Mouse (Mus musculus): ENCODE data around the gene Akap6. TPM values are rescaled to one million over a fixed set of nuclear protein-coding genes. Genes with fewer than 3 reads are reported as not detected.
"Not testable (repeated sequence)": the region's sequence is repeated elsewhere in the genome, so short reads cannot be mapped to it uniquely, and the experiment has no call there.

Gene Akap6
- polyA plus RNA-seq, 1 experiment from 2014 or later, result 13.3 TPM

DNA sequence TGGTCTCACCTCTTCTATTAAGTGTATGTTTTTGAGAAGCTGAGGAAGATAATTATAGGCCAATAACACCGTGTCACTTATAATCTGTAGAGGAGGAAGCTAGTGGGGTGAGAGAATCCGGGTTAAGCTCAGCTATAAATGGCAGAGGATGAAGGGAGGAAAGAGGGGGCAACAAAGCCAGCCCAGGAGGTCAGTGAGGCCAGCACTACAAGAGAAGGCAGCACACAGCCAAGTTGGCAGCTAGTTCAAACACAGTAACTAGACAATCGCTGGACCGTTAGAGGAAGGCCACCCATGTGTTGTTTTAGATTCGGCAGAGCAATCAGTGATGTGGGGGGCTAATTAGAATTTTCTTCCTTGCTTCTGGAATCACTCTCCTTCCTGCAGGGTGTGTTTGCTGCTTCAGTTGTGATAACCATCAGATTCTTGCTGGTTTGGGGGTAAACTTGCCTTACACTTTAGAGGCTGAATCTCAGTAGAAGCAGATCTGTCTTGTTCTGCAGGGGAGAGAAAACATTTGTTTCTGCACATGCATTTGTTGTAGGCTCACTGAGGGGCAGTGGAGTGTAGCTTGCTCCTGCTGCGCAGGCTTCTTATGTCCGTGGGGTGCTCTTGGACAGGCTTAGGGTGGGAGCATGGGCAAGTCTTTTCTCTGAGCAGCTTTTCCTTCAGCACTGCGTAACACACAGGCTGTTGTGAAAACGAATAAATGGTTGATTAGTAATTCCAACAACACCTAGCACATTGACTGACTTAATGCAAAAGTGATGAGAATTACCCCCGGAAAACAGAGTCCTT lies 27.4 kb downstream of the Akap6 start:
- Histone ChIP-seq H3K9ac (ENCODE audit: low read length) (no peak overlapping the region), H3K9me3 (replicated peaks; ENCODE audit: control insufficient read depth, low read length) (no peaks in the 10 kb centered on the region), H3K27me3 (replicated peaks; ENCODE audit: control insufficient read depth, insufficient read depth, low read length) (no peaks in the 10 kb centered on the region), H3K4me2 (ENCODE audit: low read length) (no peak overlapping the region), H3K4me3 (ENCODE audit: low read depth, low read length) (no peak overlapping the region), H3K27ac (ENCODE audit: low read depth, low read length) (no peak overlapping the region), H3K4me1 (ENCODE audit: control insufficient read depth, insufficient read depth, low read length) (peaks cover 5% of the 10 kb centered on the region; the same call in 1 of the 2 replicates), H3K36me3 (ENCODE audit: control insufficient read depth, insufficient read depth, low read length) (no peaks in the 10 kb centered on the region)
- 41% methylated on average over 10 of the region's 10 CpGs for WGBS
- DNase-seq (ENCODE audit: low spot score), result peak; percentile 46
- no peak for ATAC-seq

DNA sequence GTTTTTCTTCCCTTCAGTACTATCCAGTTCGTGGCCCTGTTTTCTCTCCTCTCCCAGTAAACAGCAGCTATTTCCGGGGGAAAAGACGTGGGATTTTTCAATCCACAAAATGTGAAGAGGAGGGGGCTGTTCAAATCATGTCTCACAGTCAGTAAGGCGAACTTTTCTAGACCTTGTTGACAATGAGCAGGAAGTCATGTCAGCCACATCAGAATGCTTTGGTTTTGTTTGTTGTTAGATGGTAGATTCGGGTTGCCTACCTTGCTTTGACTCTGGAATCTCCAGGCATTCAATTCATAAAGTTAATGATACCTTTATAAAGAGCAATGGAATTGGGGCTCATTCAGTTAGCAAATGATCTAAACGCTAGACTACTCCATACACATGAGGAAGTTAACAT lies 30.2 kb downstream of the Akap6 start:
- ATAC-seq, result no peak
- Histone ChIP-seq H3K36me3 (ENCODE audit: control insufficient read depth, insufficient read depth, low read length) (no peaks in the 10 kb centered on the region), H3K9me3 (replicated peaks; ENCODE audit: control insufficient read depth, low read length) (no peaks in the 10 kb centered on the region), H3K4me1 (ENCODE audit: control insufficient read depth, insufficient read depth, low read length) (peaks cover 5% of the 10 kb centered on the region; the same call in 1 of the 2 replicates), H3K27me3 (replicated peaks; ENCODE audit: control insufficient read depth, insufficient read depth, low read length) (no peaks in the 10 kb centered on the region), H3K9ac (ENCODE audit: low read length) (no peak overlapping the region), H3K4me2 (ENCODE audit: low read length) (no peak overlapping the region), H3K4me3 (ENCODE audit: low read depth, low read length) (no peak overlapping the region), H3K27ac (ENCODE audit: low read depth, low read length) (no peak overlapping the region)
- 88% methylated on average over 6 of the region's 6 CpGs for WGBS
- DNase-seq (ENCODE audit: low spot score), result no peak

DNA sequence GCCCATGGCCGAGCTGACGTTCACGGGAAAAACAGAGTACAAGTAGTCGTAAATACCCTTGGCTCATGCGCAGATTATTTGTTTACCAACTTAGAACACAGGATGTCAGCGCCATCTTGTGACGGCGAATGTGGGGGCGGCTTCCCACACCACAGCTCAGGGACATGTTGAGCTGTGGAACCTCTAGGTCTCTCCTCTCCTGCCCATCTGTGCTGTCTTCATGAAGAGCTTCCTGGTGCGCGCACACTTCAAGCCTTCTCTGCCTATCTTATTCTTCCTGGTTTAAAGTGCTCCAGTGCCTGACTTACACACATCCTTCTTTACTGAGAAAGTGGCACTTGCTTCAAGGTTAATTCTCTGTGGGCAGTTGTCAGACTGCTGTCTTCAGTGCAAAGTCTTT lies 36.0 kb downstream of the Akap6 start:
- not testable (repeated sequence) for H3K4me3 ChIP-seq (ENCODE audit: low read depth, low read length); DNase-seq (ENCODE audit: low spot score); H3K4me1 ChIP-seq (ENCODE audit: control insufficient read depth, insufficient read depth, low read length); ATAC-seq; H3K27me3 ChIP-seq (replicated peaks; ENCODE audit: control insufficient read depth, insufficient read depth, low read length); H3K36me3 ChIP-seq (ENCODE audit: control insufficient read depth, insufficient read depth, low read length); H3K9me3 ChIP-seq (replicated peaks; ENCODE audit: control insufficient read depth, low read length); H3K27ac ChIP-seq (ENCODE audit: low read depth, low read length); H3K4me2 ChIP-seq (ENCODE audit: low read length); H3K9ac ChIP-seq (ENCODE audit: low read length)
- 97% methylated on average over 6 of the region's 11 CpGs for WGBS

DNA sequence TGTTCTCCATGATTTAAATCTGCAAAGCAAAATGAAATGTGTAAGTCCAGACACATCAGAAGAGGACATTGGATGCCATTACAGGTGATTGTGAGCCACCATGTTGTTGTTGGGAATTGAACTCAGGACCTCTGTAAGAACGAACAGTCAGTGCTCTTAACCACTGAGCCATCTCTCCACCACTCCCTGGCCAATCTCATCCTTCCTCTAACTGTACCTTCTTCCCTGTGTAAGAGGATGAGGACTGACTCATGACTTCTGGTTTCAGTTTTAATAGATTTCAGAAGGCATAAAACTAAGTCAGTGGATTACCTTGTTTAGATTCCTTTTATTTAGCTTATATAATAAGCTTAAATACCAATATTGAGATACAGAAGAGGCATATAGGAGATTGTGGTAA lies 38.0 kb downstream of the Akap6 start:
- Histone ChIP-seq H3K36me3 (ENCODE audit: control insufficient read depth, insufficient read depth, low read length) (no peaks in the 10 kb centered on the region), H3K4me2 (ENCODE audit: low read length) (no peak overlapping the region), H3K27ac (ENCODE audit: low read depth, low read length) (no peak overlapping the region), H3K4me3 (ENCODE audit: low read depth, low read length) (no peak overlapping the region), H3K9ac (ENCODE audit: low read length) (no peak overlapping the region), H3K9me3 (replicated peaks; ENCODE audit: control insufficient read depth, low read length) (no peaks in the 10 kb centered on the region), H3K27me3 (replicated peaks; ENCODE audit: control insufficient read depth, insufficient read depth, low read length) (no peaks in the 10 kb centered on the region), H3K4me1 (ENCODE audit: control insufficient read depth, insufficient read depth, low read length) (no peaks in the 10 kb centered on the region)
- ATAC-seq (no peak), DNase-seq (ENCODE audit: low spot score) (no peak)
- WGBS, result 97% methylated on average over 1 of the region's 1 CpGs

DNA sequence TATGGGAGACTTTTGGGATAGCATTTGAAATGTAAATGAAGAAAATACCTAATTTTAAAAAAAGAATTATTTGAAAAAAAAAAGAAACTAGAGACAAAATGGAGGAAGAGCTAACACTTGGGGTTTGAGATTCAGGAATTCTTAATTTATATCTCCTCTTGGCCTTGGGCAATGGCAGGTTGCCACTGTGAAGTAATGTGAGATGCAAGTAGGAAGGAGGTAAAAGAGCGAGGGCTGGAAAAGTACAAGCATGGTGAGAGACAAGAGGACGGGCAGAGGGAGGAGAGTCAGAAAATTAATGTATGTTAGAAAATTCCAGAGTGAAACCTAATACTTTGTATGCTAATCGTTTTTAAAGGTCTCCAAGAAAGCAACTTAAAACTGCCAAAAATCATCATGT lies 40.1 kb downstream of the Akap6 start:
- H3K4me2 ChIP-seq (ENCODE audit: low read length), result no peak overlapping the region
- no peaks in the 10 kb centered on the region for H3K36me3 ChIP-seq (ENCODE audit: control insufficient read depth, insufficient read depth, low read length)
- H3K27ac ChIP-seq (ENCODE audit: low read depth, low read length), result no peak overlapping the region
- H3K4me3 ChIP-seq (ENCODE audit: low read depth, low read length), result no peak overlapping the region
- no peaks in the 10 kb centered on the region for H3K4me1 ChIP-seq (ENCODE audit: control insufficient read depth, insufficient read depth, low read length)
- H3K9me3 ChIP-seq (replicated peaks; ENCODE audit: control insufficient read depth, low read length), result no peaks in the 10 kb centered on the region
- WGBS, result 89% methylated on average over 3 of the region's 3 CpGs
- ATAC-seq (no peak), DNase-seq (ENCODE audit: low spot score) (no peak)
- H3K27me3 ChIP-seq (replicated peaks; ENCODE audit: control insufficient read depth, insufficient read depth, low read length), result no peaks in the 10 kb centered on the region
- no peak overlapping the region for H3K9ac ChIP-seq (ENCODE audit: low read length)

DNA sequence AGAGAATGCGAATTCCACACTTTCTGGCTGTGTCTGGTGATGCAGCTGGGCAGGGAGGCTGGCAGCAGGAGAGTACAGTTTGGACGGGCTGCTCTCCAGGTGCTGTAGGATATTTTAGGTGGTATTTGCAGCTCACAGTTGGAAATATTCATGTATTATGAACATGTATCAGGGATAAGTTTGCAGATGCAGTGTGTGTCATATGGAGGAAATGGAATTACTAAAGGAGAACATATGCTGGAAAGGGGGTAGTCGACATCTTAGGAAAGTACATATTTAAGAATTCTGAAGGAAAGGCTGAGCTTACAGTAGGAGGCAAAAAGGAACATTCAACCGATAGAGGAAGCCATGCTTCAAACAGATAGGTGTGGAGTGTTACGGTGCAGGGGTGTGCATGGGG lies 42.6 kb downstream of the Akap6 start:
- Histone ChIP-seq H3K27ac (ENCODE audit: low read depth, low read length) (no peak overlapping the region), H3K27me3 (replicated peaks; ENCODE audit: control insufficient read depth, insufficient read depth, low read length) (no peaks in the 10 kb centered on the region), H3K36me3 (ENCODE audit: control insufficient read depth, insufficient read depth, low read length) (no peaks in the 10 kb centered on the region), H3K4me2 (ENCODE audit: low read length) (no peak overlapping the region), H3K9me3 (replicated peaks; ENCODE audit: control insufficient read depth, low read length) (no peaks in the 10 kb centered on the region), H3K4me3 (ENCODE audit: low read depth, low read length) (no peak overlapping the region), H3K9ac (ENCODE audit: low read length) (no peak overlapping the region), H3K4me1 (ENCODE audit: control insufficient read depth, insufficient read depth, low read length) (no peaks in the 10 kb centered on the region)
- WGBS, result 90% methylated on average over 5 of the region's 5 CpGs
- ATAC-seq (no peak), DNase-seq (ENCODE audit: low spot score) (no peak)

DNA sequence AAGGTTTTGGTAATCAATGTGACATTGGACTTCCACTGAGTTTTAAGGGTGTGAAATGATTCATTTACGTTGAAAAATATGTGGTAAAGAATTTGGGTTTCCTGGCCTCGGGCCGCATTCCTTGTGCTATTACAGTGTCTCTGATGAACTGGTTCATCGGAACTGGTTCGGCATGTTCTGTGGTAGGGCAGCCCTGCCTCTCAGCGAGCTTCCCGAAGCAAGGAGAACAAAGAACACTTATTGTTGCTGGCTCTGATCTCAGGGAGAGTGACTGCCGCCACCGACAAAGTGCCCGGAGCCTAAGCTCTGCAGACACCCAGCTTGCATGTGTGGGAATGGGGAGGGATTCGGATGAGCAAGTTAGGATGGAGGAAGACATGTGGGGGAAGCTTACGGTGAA lies 50.8 kb downstream of the Akap6 start:
- H3K27ac ChIP-seq (ENCODE audit: low read depth, low read length), result no peak overlapping the region
- no peak for ATAC-seq
- H3K27me3 ChIP-seq (replicated peaks; ENCODE audit: control insufficient read depth, insufficient read depth, low read length), result no peaks in the 10 kb centered on the region
- H3K4me1 ChIP-seq (ENCODE audit: control insufficient read depth, insufficient read depth, low read length), result 0 out of 2 replicates have a peak, but pooled peaks cover 2% of the 10 kb centered on the region
- H3K4me2 ChIP-seq (ENCODE audit: low read length), result no peak overlapping the region
- no peak overlapping the region for H3K9ac ChIP-seq (ENCODE audit: low read length)
- 56% methylated on average over 12 of the region's 12 CpGs for WGBS
- H3K36me3 ChIP-seq (ENCODE audit: control insufficient read depth, insufficient read depth, low read length), result no peaks in the 10 kb centered on the region
- no peak for DNase-seq (ENCODE audit: low spot score)
- H3K4me3 ChIP-seq (ENCODE audit: low read depth, low read length), result no peak overlapping the region
- no peaks in the 10 kb centered on the region for H3K9me3 ChIP-seq (replicated peaks; ENCODE audit: control insufficient read depth, low read length)

DNA sequence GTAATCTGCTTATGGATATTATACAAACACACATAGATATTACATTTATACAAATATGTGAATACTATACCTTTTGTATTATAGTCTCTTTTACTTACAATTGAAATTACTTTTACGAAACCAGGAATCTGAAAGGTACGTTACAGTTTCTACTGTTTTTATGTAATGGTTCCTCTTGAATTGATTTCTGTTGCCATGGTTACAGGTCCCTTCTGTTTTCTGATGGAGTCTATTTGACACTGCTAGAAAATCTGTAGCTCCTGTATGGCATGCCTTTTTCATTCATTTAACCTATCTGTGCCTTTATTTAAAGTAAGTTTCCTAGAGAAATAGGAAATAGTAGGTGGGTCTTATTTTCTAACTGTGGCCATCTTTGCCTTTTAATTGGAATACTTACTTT lies 56.5 kb downstream of the Akap6 start:
- ATAC-seq, result no peak
- Histone ChIP-seq H3K9me3 (replicated peaks; ENCODE audit: control insufficient read depth, low read length) (no peaks in the 10 kb centered on the region), H3K27ac (ENCODE audit: low read depth, low read length) (no peak overlapping the region), H3K4me2 (ENCODE audit: low read length) (no peak overlapping the region), H3K27me3 (replicated peaks; ENCODE audit: control insufficient read depth, insufficient read depth, low read length) (no peaks in the 10 kb centered on the region), H3K9ac (ENCODE audit: low read length) (no peak overlapping the region), H3K4me1 (ENCODE audit: control insufficient read depth, insufficient read depth, low read length) (no peaks in the 10 kb centered on the region), H3K36me3 (ENCODE audit: control insufficient read depth, insufficient read depth, low read length) (no peaks in the 10 kb centered on the region), H3K4me3 (ENCODE audit: low read depth, low read length) (no peak overlapping the region)
- 76% methylated on average over 2 of the region's 2 CpGs for whole genome bisulfite sequencing
- DNase-seq (ENCODE audit: low spot score), result peak; percentile 42

DNA sequence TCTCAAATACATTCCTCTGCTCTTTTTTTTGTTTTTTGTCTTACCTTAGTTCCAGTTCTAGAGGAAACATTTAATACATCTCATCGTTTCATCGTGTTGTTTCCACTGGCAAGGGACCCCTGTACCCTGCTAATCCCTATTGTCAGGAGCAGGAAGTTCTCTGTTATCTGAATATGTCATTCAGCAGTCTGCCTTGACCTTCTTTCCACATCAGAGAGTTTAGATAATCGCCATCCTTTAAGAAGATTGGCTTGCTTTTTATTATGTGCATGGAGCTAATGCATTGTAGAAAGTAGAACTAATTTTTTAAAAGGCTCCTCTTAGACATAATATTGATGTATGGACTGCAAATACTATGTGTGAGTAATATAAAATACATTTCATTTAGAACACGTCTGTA lies 58.7 kb downstream of the Akap6 start:
- 25% methylated on average over 4 of the region's 4 CpGs for WGBS

More for the DNA sequence above, 58.7 kb downstream of the Akap6 start:
- no peaks in the 10 kb centered on the region for H3K9me3 ChIP-seq (replicated peaks; ENCODE audit: control insufficient read depth, low read length)
- ATAC-seq (no peak), DNase-seq (ENCODE audit: low spot score) (no peak)
- no peak overlapping the region for H3K9ac ChIP-seq (ENCODE audit: low read length)
- no peak overlapping the region for H3K27ac ChIP-seq (ENCODE audit: low read depth, low read length)
- H3K27me3 ChIP-seq (replicated peaks; ENCODE audit: control insufficient read depth, insufficient read depth, low read length), result no peaks in the 10 kb centered on the region
- H3K36me3 ChIP-seq (ENCODE audit: control insufficient read depth, insufficient read depth, low read length), result no peaks in the 10 kb centered on the region
- no peak overlapping the region for H3K4me2 ChIP-seq (ENCODE audit: low read length)
- H3K4me3 ChIP-seq (ENCODE audit: low read depth, low read length), result no peak overlapping the region
- no peaks in the 10 kb centered on the region for H3K4me1 ChIP-seq (ENCODE audit: control insufficient read depth, insufficient read depth, low read length)

All from forebrain, embryonic 14.5 days (tissue).